Mouse (Mus musculus): Measurements from ENCODE around the gene Esrrg. TPM values are rescaled to one million over a fixed set of nuclear protein-coding genes. Genes with fewer than 3 reads are reported as not detected.

The Esrrg gene
- total and polyA plus RNA-seq, 3 experiments, result 0.01 TPM; not detected in 2

DNA sequence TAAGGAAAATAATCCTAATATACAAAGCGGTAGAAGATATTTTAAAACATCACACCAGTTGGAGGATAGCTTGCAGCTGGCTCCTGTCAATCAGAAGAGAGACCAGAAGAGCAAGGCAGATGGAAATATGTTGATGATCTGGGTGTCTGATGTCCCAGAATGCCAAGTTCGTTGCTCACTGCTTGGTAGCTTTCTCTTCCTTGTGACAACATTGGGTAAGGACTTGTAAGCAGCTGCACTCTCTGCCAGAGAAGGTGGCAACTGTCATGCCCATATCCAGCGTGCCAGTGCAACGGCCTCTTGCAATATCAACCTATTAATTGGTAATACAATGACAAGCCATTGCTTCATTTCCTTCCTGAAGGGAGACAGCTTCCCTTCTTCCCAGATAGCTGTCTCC is 296.1 kb downstream of the Esrrg start:
- Histone ChIP-seq H3K9me3 (replicated peaks; ENCODE audit: insufficient read depth, low read length) (no peaks in the 10 kb centered on the region), H3K36me3 (ENCODE audit: control insufficient read depth in 1 of 2, insufficient read depth in 2 of 2, low read length in 2 of 2) (no peaks in the 10 kb centered on the region), H3K9ac (ENCODE audit: control insufficient read depth, low read depth, low read length, poor library complexity, severe bottlenecking) (no peak overlapping the region), H3K4me1 (ENCODE audit: control insufficient read depth in 1 of 2, insufficient read depth in 2 of 2, low read length in 2 of 2) (no peaks in the 10 kb centered on the region), H3K79me2 (ENCODE audit: control insufficient read depth, insufficient read depth, low read length, poor library complexity) (no peaks in the 10 kb centered on the region), H3K27ac (ENCODE audit: control insufficient read depth, low read depth, low read length) (no peak overlapping the region), H3K27me3 (ENCODE audit: control insufficient read depth in 1 of 2, insufficient read depth in 2 of 2, low read length in 2 of 2) (no peaks in the 10 kb centered on the region), H3K4me3 (ENCODE audit: control insufficient read depth in 1 of 2, insufficient read depth in 1 of 2, low read depth in 2 of 2, low read length in 2 of 2) (no peak overlapping the region)
- DNase-seq (ENCODE audit: low read depth, low spot score), result no peak
- TF ChIP-seq RCOR1 (IDR thresholded peaks at IDR 0.05; ENCODE audit: low read depth, low read length) (no peak), MYC (IDR thresholded peaks at IDR 0.05; ENCODE audit: low read depth, low read length) (no peak), POLR2A (IDR thresholded peaks at IDR 0.05; ENCODE audit: control insufficient read depth in 1 of 2, insufficient read depth in 1 of 2, low read depth in 1 of 2, low read length in 2 of 2, poor library complexity in 1 of 2) (no peak), MYB (IDR thresholded peaks at IDR 0.05; ENCODE audit: low read depth, low read length) (no peak), SIN3A (IDR thresholded peaks at IDR 0.05; ENCODE audit: low read length) (no peak), ZNF384 (IDR thresholded peaks at IDR 0.05; ENCODE audit: low read depth, low read length) (no peak)

GRCm38 (mm10) chr1:187907407-187907806 is 298.8 kb downstream of the Esrrg start:
- no peaks in the 10 kb centered on the region for H3K36me3 ChIP-seq (ENCODE audit: control insufficient read depth in 1 of 2, insufficient read depth in 2 of 2, low read length in 2 of 2)
- H3K27me3 ChIP-seq (ENCODE audit: control insufficient read depth in 1 of 2, insufficient read depth in 2 of 2, low read length in 2 of 2), result no peaks in the 10 kb centered on the region
- no peaks in the 10 kb centered on the region for H3K79me2 ChIP-seq (ENCODE audit: control insufficient read depth, insufficient read depth, low read length, poor library complexity)
- DNase-seq (ENCODE audit: low read depth, low spot score), result no peak
- H3K27ac ChIP-seq (ENCODE audit: control insufficient read depth, low read depth, low read length), result no peak overlapping the region
- H3K4me3 ChIP-seq (ENCODE audit: control insufficient read depth in 1 of 2, insufficient read depth in 1 of 2, low read depth in 2 of 2, low read length in 2 of 2), result no peak overlapping the region
- H3K9me3 ChIP-seq (replicated peaks; ENCODE audit: insufficient read depth, low read length), result no peaks in the 10 kb centered on the region
- H3K9ac ChIP-seq (ENCODE audit: control insufficient read depth, low read depth, low read length, poor library complexity, severe bottlenecking), result no peak overlapping the region
- H3K4me1 ChIP-seq (ENCODE audit: control insufficient read depth in 1 of 2, insufficient read depth in 2 of 2, low read length in 2 of 2), result no peaks in the 10 kb centered on the region
- no peak for TF ChIP-seq GABPA (IDR thresholded peaks at IDR 0.05; ENCODE audit: low read depth, low read length)
- no peak for TF ChIP-seq CHD1 (IDR thresholded peaks at IDR 0.05; ENCODE audit: low read depth, low read length)
- TF ChIP-seq RCOR1 (IDR thresholded peaks at IDR 0.05; ENCODE audit: low read depth, low read length), result no peak
- TF ChIP-seq HCFC1 (IDR thresholded peaks at IDR 0.05; ENCODE audit: low read depth, low read length), result no peak
- no peak for TF ChIP-seq BHLHE40 (IDR thresholded peaks at IDR 0.05; ENCODE audit: borderline replicate concordance, low read depth, low read length)
- no peak for TF ChIP-seq ELF1 (IDR thresholded peaks at IDR 0.05; ENCODE audit: low read depth, low read length)
- TF ChIP-seq SIN3A (IDR thresholded peaks at IDR 0.05; ENCODE audit: low read length), result no peak
- no peak for TF ChIP-seq CHD2 (IDR thresholded peaks at IDR 0.05; ENCODE audit: low read length)
- TF ChIP-seq ZC3H11A (IDR thresholded peaks at IDR 0.05; ENCODE audit: low read depth, low read length), result no peak
- TF ChIP-seq ZNF384 (IDR thresholded peaks at IDR 0.05; ENCODE audit: low read depth, low read length), result no peak
- no peak for TF ChIP-seq MAFK (IDR thresholded peaks at IDR 0.05; ENCODE audit: borderline replicate concordance, low read depth, low read length)
- TF ChIP-seq POLR2AphosphoS5 (IDR thresholded peaks at IDR 0.05; ENCODE audit: borderline replicate concordance, low read depth, low read length), result no peak
- no peak for TF ChIP-seq ZMIZ1 (IDR thresholded peaks at IDR 0.05; ENCODE audit: low read depth, low read length)
- no peak for TF ChIP-seq E2F4 (IDR thresholded peaks at IDR 0.05; ENCODE audit: borderline replicate concordance, low read depth, low read length)
- no peak for TF ChIP-seq MEF2A (IDR thresholded peaks at IDR 0.05; ENCODE audit: extremely low read depth, insufficient replicate concordance, low read depth, low read length, poor library complexity, severe bottlenecking)
- no peak for TF ChIP-seq GATA1 (IDR thresholded peaks at IDR 0.05; ENCODE audit: low read depth, low read length)
- no peak for TF ChIP-seq EP300 (IDR thresholded peaks at IDR 0.05; ENCODE audit: low read depth in 1 of 2, low read length in 2 of 2)
- no peak for TF ChIP-seq MYB (IDR thresholded peaks at IDR 0.05; ENCODE audit: low read depth, low read length)
